Mouse (Mus musculus): ENCODE results near the gene Oxt.
"Not testable (repeated sequence)": the region's sequence is repeated elsewhere in the genome, so short reads cannot be mapped to it uniquely, and the experiment has no call there.

Gene Oxt

DNA sequence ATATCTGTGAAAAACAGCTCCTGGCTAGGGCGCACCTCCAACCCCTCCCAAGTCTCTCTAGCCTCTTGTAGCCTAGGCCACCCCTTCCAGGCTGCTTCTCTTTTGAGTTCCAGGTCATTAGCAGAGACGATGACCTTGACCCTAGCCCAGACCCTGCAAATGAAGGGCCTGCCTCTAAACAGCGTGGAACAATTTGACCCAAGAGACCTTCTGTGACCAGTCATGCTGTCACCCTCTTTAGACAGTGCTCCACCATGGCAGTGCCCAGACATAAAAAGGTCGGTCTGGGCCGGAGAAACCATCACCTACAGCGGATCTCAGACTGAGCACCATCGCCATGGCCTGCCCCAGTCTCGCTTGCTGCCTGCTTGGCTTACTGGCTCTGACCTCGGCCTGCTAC, at the start of gene Oxt:
Gene Oxt, plus strand, starts transcription at position 301 of the 400 bp plus-strand sequence.
- DNase-seq (ENCODE audit: low read depth, low spot score): no peak

DNA sequence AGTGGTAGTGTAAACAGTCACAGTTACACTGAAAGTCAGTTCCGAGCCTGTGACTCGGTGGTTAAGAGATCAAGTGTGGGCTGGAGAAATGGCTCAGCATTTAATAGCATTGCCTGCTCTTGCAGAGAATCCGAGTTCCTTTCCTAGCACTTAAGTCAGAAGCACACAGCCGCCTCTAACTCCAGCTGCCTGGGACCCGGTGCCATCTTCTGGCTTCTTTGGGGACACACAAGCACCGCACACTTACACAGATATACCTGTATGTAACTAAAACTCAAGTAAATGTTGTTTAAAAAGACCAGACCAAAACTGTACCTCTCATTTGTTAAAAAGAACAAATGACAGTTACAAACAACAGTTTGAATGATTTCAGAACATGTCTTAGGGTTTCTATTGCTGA, 47.5 kb upstream of the Oxt start:
- DNase-seq (ENCODE audit: low read depth, low spot score): no peak

- no peak for DNase-seq (ENCODE audit: low read depth, low spot score)
Measured at GRCm38 (mm10) chr2:130529290-130529689, 46.7 kb upstream of the Oxt start.

- DNase-seq (ENCODE audit: low read depth, low spot score): no peak
Measured at GRCm38 (mm10) chr2:130529925-130530324, 46.0 kb upstream of the Oxt start.

GRCm38 (mm10) chr2:130532201-130532600, 43.8 kb upstream of the Oxt start:
- DNase-seq (ENCODE audit: low read depth, low spot score): no peak

GRCm38 (mm10) chr2:130535017-130535416, 41.0 kb upstream of the Oxt start:
- no peak for DNase-seq (ENCODE audit: low read depth, low spot score)

DNA sequence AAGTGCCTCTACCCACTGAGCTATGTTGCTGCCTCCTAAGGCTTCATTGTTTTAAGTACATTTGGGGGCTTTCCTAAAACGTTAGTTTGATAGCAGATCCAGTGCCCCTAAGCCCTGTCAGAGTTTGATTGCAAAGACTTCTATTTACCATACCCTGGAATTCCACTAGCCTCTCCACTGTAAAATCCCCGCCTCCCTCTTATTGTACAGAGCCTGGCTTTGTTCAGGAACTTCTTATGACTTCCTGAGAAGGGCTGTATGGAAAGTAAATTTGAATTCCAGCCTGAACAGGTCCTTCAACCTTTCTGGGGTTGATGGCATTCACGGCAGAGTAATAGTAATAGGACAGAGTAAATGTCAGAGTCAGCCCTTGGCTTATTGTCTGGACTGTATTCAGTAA, 39.1 kb upstream of the Oxt start:
- DNase-seq (ENCODE audit: low read depth, low spot score): no peak

DNA sequence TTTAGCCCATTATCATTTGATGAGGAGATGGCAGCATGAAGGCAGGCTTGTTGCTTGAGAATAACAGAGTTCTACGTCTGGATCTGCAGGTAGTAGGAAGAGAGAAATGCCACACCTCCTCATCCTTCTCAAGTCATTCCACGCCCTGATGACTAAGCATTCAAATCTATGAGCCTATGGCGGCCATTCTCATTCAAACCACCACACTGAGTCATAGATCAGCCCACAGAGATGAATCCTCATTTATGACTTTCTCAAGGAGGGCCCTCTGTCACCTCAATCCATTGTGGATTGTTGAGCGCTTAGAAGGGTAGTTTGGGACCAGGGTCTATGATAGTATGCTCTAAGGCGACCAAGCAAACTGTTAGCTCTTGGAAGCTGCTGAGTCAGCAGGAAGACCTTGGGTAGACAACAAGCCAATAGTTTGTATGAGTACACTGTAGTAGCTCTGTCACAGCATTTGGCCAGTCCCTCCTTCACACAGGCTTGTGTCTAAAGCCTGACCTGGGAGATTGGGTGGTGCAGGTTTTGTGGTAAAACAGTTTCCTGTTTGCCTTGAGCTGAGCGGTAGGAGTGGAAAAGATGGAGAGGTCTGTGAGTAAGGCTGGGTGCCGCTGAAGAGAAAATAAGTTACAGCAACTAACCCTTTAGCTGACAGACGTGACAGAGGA, 37.0 kb upstream of the Oxt start:
- no peak for DNase-seq (ENCODE audit: low read depth, low spot score)

GRCm38 (mm10) chr2:130540266-130540665, 35.7 kb upstream of the Oxt start:
- no peak for DNase-seq (ENCODE audit: low read depth, low spot score)

DNA sequence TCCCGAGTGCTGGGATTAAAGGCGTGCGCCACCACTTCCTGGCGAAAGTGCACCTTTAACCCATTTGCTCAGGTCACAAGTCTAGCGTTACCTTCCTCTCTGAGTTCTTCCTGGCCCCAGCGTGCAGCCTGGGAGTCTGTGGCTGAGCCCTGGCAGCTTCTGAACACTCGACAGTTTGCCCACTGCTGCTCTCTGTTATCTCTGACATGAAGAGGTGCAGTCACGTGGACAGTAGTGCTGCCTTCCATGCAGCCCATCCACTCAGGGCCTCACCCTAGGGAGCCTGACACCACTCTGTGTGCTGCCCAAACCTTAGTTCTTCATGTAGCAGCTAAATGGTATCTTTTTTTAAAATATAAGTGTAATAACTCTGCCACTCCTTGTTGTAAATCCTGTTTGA, 29.0 kb upstream of the Oxt start:
- no peak for DNase-seq (ENCODE audit: low read depth, low spot score)

DNA sequence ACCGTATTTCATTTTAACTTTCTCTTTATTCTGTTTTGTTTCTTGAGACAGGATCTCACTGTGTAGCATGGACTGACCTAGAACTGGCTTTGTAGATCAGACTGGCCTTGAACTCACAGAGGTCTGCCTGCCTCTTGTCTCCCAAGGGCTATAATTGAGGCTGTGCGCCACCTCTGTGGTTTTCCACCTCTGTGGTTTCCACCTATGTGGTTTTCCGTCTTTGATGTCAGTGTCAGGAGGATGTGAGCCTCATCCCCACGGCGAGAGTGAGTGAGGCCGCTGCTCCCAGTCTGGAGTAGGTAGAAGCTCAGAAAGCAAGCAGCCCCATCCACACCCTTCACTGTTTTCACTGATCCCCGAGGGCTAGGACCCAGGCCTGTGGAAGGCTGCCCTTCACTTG, 21.1 kb upstream of the Oxt start:
- no peak for DNase-seq (ENCODE audit: low read depth, low spot score)

DNA sequence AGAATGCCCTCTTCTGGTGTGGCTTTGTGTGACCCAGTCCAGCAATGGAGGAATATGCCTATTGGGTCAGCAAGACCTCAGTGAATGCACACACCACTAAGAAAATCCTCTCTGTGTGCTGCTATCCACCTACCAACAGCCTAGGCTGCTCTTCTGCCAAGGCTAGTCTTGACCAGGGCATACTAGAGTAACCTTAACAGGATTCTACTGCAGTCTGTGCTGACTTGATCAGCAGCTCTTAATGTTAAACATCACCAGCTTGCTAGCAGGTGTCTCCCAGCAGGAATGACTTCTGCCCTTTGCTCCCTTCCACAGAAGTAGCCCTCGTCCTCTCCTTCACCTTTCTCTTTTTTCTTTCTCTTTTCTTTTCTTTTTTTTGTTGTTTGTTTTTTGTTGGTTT, 19.7 kb upstream of the Oxt start:
- no peak for DNase-seq (ENCODE audit: low read depth, low spot score)

GRCm38 (mm10) chr2:130557462-130557861, 18.5 kb upstream of the Oxt start:
- no peak for DNase-seq (ENCODE audit: low read depth, low spot score)

DNA sequence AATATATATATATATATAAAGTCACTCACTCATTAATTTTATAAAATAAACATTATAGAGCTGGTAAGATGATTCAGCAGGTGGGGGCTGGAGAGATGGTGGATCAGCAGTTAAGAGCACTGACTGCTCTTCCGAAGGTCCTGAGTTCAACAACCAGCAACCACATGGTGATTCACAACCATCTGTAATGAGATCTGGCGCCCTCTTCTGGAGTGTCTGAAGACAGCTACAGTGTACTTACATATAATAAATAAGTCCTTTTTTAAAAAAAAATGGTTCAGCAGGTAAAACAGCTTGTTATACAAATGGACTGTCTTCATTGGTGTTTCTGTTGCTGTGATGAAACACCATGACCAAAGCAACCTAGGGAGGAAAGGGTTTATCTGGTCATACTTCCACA, 18.0 kb upstream of the Oxt start:
- DNase-seq (ENCODE audit: low read depth, low spot score): no peak

DNA sequence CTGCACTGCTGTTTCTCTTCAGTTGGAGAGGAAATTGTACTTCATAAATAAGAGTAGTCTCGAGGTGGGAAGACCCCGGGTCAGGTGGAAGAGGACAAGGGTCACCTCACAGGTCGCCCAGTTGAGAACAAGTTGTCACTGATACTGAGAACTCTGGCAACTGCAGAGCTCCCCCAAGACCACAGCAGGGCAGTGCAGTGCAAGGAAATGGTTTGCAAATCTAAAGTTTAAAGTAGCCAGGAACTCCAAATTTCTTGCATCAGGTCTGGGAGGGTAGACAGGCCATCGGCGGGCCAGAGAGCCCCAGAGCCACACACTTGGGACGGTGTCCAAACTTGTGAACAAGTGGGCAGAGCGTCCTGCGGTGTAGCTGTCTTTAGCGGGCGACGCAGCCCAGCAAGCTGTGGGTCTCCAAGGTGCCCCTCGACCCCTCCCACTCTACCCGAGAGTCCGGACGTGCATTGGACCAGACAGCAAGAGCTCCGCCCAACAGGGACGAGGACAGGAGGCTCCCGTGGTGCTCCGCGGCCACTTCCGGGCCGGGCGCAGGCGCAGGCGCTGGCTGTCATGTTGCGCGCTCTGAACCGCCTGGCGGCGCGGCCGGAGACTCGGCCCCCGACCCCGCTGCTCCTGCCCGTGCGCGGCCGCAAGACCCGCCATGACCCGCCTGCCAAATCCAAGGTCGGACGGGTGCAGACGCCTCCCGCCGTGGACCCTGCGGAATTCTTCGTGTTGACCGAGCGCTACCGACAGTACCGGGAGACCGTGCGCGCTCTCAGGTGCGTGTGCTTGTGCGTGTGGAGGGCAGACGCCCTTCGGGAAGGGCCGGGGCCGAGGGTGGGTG, 12.5 kb upstream of the Oxt start, which contains the start of gene Mrps26:
Gene Mrps26, plus strand, starts transcription at position 531 of the 844 bp plus-strand sequence.
- DNase-seq (ENCODE audit: low read depth, low spot score): peak; percentile 93

DNA sequence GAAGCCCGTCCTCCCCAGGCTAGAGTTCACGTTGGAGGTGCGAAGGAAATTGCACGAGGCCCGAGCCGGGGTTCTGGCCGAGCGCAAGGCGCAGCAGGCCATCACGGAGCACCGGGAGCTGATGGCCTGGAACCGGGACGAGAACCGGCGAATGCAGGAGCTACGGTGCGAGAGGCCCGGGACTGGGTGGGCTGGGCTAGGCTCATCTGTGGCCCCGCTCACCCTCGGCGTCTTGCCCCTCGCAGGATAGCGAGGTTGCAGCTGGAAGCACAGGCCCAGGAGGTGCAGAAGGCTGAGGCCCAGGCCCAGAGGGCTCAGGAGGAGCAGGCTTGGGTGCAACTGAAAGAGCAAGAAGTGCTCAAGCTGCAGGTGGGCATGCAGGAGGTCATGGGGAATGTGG, 11.9 kb upstream of the Oxt start:
- DNase-seq (ENCODE audit: low read depth, low spot score): no peak

- no peak for DNase-seq (ENCODE audit: low read depth, low spot score)
Measured at GRCm38 (mm10) chr2:130564983-130565382, 11.0 kb upstream of the Oxt start.

DNA sequence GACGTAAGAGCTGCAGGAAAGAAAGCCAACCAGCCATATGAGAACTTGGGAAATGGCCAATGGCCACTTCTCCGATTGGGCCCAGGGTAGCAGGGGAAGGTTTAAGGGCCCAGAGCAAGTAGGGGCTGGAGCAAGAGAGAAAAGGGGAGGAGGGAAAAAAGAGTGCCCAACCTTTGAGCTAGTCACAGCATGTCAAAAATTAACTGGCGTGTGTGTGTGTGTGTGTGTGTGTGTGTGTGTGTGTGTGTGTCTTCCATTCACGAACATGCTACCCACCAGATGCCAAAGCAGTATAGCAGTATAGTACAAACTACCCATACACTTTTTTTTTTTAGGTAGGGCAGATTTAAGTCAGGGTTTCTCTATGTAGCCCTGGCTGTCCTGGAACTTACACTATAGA, 7.1 kb upstream of the Oxt start:
- DNase-seq (ENCODE audit: low read depth, low spot score): no peak

DNA sequence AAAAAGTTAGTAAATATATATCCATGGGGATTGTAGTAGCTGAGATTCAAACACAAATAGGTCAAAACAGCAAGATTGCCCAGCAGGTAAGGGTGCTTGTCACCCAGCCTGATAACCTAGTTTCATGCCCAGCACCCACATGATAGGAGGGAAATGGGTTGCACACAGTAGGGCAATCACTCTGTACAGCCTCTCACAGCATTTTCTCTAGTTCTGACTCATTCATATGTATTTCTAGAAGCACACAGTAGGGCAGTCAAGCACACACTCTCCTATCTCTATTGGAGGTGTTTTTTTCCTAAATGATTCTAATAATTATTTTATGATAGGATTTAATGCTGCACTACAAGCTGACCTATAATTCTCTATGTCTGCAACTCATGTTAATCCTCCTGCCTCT, 6.0 kb upstream of the Oxt start:
- DNase-seq (ENCODE audit: low read depth, low spot score): no peak

DNA sequence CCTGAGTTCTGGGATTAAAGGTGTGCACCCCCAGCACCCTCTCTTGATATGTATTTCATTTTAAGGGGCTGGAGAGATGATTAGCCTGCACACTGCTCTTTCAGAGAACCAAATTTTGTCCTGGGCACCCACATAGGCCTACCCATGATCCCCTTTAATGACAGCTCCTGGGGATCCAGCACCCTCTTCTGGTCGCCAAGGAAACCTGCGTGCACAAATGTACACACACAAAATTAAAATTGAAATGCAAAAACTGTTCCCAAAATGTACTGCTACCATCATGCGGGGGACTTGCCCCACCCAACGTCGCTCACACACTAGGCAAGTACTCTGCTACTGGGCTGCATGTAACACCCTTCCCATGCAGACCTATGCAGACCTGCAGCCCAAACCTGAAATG, 1.0 kb upstream of the Oxt start:
- DNase-seq (ENCODE audit: low read depth, low spot score): no peak

GRCm38 (mm10) chr2:130576564-130576963, 591 bp downstream of the Oxt start:
- not testable (repeated sequence) for DNase-seq (ENCODE audit: low read depth, low spot score)

DNA sequence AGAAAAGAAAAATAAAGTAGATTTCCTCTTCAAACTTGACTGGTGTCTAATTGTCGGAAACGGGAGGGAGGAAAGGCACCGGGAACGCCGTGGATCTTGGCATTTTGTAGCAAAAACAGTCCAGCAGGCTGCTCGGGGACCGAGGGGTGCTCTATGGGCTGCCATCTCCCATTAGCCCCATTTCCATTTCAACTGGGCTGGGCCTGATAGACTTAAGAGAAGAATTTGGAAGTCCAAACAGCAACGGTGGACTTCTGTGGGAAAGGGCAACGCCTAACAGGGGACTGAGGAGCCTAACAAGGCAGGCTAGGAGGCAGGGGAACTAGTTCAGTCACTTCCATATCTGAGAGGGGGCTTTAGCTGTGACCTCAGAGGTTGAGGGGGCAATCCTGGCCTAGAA, 1.0 kb downstream of the Oxt start:
- no peak for DNase-seq (ENCODE audit: low read depth, low spot score)

DNA sequence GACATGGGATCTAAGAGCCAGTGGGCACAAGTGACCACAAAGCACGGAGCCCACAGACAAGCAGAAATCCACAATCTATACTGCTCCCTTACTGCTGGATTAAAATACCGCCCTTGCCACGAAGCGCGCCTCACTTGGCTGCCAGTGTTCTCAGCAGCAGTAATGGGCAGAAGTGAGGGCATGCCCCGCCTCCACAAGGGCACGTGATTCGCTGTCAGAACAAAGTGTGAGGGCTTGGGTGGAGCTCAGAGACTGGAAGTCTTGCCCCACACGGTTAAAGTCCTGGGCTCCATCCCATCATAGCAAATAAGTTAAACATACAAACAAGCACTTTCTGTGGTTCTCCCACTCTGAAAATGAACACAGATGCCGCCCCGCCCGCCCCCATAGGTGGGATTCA, 1.7 kb downstream of the Oxt start:
- DNase-seq (ENCODE audit: low read depth, low spot score): no peak
